Mouse (Mus musculus): ENCODE results near the gene Prkcz. TPM values are rescaled to one million over a fixed set of nuclear protein-coding genes. Genes with fewer than 3 reads are reported as not detected.

The Prkcz gene
- total RNA-seq, 4 experiments from 2014 or later: 4.1 to 7.8 (median 5.5) TPM

DNA sequence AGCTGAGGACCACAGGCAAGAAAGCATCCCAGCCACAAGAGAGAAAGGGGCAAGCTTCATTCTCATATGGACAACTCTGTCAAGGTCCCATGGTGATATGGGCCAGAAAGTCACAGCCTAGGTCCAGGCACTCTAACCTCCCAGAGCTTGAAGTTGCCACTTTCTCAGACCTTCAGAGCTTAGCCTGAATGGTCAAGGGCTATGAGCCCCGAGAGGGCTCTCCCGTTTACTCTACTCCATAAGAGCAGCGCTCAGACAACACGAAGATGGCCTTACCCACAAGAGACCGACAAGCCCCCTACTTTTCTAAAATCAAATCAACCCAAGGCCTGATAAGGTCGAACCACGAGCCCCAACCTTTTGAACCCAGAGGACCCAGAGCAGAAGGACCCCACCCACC, 140.1 kb downstream of the Prkcz start:
- DNase-seq (ENCODE audit: low spot score): no peak

DNA sequence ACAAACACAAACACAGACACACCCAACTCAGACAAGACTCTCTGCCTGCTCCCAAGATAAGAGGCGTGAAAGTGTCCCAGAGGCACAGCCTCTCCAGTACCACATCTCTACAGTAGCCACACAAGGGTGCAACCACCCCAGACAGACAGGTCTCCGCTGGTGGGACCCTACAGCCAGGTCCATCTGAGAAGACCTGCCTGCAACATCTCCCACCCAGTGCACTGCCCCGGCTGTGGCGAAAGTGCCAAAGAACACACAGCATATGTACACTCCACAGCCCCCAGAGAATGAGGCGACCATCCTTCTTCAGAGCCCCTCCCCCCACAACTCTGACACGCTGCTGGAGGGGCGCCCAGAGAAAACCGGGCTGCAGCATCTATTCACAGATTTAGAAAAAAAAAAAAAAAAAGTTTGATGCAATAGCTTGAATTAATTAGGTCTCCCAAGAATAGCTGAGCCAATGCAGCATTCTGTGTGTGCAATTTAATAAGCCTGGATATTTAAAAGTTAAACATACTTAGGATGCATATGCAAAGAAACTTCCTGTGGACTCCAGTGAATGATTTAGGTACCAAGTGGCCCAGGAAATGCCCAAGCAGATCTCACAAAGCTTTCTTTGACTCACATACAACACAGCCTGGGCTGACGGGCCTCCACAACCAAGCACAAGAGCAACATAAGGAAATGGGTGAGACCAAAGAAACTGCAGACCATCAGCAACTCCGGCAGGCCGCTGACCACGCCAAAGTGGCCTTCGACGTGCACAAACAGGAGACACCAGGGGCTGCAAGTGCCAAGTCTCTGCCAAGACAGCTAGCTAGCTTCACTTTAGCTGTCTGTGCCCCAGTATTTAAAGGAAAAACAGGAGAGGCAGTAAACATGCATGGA, 140.7 kb downstream of the Prkcz start:
- no peak for DNase-seq (ENCODE audit: low spot score)

DNA sequence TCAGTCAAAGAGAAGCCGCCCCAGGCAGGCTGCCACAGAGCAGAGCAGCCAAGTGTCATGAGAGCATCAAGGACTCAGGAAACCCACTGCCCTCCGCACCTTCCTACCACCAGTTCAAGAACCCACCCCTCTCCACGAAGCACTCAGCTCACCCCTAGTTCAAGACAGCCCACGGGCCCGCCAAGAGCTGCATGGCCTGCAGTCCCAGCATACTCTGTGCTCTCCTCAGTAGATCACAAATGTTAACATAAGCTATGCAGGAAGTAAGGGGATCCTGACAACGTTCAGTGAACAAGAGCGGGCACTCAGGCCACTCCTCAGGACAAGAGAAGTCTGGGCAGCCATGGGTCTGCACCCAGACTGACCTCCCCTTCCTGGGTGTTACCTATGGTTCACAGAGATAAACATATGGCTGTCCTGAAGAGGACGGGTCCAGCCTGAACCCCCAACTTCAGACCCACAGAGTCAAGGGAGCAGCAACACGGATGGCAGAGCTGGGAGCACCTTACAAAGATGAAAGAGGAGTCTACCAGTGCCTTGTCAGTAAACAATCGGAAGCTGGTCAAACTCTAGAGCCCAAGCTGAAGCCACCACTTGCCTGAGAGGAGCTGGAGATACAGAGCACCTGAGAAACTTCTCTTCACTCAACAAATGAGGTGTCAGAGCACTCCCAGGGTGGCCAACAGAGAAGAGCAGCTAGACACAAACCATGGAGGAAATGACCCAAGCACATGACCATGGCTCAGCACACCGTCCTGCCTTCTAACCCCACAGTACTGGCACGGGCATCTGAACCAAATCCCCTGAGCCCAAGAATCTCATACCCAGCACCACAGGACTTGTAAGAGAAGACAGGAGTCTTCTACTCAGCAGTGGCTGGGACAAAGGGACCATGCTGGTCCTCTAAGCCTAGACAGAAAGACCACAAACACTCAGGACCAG, 141.6 kb downstream of the Prkcz start:
- DNase-seq (ENCODE audit: low spot score): no peak

GRCm38 (mm10) chr4:155218104-155218732, 142.9 kb downstream of the Prkcz start:
- DNase-seq (ENCODE audit: low spot score): no peak

DNA sequence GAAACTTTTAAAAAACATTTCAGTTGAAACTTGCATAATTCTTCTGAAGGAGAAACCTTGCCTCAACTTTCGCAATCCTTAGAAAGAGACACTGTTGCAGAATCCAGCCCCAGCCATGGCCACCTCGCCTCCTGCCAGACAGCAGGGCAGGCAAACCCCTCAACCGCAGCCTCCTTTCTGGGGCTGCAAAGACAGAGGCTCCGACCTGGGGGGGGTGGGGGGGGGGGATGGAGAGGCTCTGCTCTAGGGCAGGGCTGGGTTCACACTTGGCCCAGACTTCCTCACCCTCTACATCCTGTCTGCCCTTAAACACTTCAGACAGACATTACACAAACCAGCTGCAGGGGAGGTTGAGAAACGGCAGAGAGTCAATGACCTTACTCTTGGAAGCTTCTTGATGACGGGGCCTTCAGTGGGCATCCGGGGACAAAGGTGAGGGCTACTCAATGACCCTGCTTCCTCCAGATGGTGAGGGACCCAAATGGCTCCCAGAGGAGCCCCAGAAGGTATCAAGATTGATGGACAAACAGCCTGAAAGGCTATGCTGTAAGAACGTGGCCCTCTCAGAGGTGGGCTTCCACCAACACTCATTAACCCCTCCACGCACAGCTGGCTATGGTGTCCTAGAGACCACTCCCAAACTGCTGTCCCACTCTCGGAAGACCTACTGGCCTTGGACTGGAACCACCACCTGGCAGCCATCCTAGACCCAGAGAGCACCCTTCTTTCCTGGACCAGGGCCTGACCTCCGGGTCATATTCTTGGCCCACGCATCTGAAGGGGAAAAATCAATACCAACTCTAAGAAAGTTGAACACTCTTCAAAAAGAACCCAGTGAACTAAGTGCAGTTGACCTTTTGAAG, 143.7 kb downstream of the Prkcz start:
- peak; percentile 45 for DNase-seq (ENCODE audit: low spot score)

DNA sequence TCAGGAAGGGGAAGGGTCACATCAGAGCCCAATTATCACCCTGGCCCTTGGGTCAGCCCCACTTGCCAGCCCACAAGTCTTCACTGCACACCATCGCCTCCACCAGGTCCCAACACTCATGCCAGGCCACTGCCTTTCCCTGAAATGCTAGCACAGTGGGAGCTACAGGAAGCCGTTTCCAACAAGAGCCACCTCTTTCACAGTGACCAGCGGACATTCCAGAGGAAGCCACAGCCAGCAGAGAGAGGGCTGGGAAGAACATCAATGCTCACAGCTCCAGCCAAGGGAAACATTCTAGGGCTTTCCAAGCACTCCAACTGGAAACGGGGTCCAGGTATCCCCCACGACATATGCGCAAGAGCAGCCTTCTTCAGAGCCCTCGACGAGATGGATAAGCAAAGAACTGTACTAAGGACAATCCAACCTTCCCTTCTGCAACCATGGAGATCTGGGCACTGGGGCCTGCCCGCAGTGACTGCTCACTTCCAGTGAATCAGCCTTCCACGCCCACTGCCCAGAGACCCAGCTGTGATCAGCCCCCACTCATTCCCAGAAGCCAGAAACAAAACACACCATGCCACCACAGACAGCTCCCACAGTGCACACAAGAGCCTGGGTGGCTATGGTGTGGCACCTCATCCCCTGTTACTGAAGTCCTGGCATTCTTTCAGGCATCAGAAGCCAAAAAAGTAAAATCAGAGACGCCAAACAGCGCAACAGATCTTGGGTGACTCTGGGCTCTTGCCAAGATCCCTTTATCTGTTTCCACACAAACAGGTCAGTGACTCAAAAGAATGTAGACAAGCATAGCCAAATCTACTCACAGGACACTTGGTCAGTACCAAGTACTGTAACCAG, 145.2 kb downstream of the Prkcz start:
- peak; percentile 79 for DNase-seq (ENCODE audit: low spot score)

DNA sequence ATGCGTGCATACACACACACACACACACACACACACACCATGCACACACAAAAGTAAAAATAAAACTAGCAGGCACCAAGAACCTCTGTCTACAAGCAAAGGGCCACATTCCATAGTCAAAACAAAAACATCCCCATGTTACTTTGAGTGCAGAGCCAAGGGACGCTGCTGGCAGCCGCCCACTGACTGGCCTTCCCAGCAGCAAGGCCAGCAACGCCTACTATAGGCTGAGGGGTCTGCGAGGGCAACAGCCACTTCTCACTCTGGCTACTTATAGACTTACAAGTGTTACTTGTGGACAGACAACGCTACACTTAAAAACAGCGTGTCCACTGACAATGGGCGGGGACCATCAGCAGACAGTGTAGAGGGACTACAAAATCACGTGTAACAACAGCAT, 146.0 kb downstream of the Prkcz start:
- DNase-seq (ENCODE audit: low spot score): no peak

- no peak for DNase-seq (ENCODE audit: low spot score)
Measured at GRCm38 (mm10) chr4:155214793-155215192, 146.4 kb downstream of the Prkcz start.

- DNase-seq (ENCODE audit: low spot score): no peak
Measured at GRCm38 (mm10) chr4:155214188-155214587, 147.0 kb downstream of the Prkcz start.

DNA sequence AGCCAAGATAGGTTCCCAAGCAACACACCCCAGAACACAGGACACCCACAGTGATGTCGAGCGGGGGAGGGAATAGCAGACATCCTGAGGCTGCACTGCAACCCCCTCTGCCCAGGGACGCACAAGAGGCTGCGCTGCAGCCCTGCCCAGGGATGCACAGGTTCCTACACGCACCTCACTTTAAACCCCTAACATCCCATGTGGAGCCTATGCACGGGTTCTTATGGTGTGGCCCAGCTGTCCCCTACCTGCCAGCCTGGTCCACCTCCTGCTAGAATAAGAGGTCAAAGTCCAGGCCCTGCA, 147.5 kb downstream of the Prkcz start:
- DNase-seq (ENCODE audit: low spot score): no peak

DNA sequence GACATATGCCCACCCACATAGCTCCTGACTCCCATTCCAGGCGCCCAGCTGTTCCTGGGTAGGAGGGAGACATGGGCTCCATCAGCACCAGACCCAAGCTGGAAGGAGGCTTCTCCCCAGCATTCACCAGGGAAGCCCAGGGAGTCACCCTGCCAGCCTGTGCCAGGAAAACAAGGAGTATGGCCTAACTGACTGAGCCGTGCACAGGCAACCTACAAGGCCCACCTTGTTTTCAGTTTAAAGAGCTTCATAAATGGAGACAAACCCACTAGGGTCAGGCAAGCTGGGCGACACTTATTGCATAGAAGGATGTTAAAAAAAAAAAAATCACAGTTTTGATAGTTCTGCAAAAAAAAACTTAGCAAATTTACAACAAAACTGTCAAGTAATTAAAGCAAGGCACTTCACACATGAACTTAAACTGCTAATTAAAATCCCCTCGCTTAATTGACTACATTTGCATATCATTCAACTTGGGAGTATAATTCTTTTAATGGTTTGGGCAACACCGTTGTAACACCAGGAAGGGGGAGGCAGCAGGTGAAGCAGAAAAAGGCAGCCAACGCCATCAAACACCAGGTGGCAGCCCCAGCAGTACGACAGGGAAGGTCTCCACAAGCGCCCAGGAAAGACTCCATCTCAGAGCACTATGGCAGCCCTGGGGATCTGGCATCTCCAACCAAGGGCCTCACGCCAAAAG, 148.0 kb downstream of the Prkcz start:
- no peak for DNase-seq (ENCODE audit: low spot score)

Other genes with a start within 250 kb of the Prkcz start
- gene Ski, start 138.8 kb downstream of the Prkcz start, total RNA-seq (2022): 10 to 100 TPM; 44.5 to 53.3 (median 49.0) TPM
- 10 to 100 TPM; 12.4 to 17.8 (median 15.9) TPM for gene Faap20, start 111.6 kb downstream of the Prkcz start, total RNA-seq (2022)
- not detected for gene Gabrd, start 36.8 kb upstream of the Prkcz start, total RNA-seq (2022)
- under 1 TPM; 0.19 to 0.38 (median 0.27) TPM for gene Cfap74, start 47.8 kb upstream of the Prkcz start, total RNA-seq (2022)
- 1 to 10 TPM; 4.2 to 9.6 (median 6.2) TPM for gene Tmem52, start 107.8 kb upstream of the Prkcz start, total RNA-seq (2022)
- 100 to 1,000 TPM; 136 to 150 (median 142) TPM for gene Gnb1, start 130.0 kb upstream of the Prkcz start, total RNA-seq (2022)
- 10 to 100 TPM; 23.8 to 30.2 (median 29.1) TPM for gene Nadk, start 201.0 kb upstream of the Prkcz start, total RNA-seq (2022)
- gene Slc35e2, start 240.1 kb upstream of the Prkcz start, total RNA-seq (2022): 1 to 10 TPM; 6.2 to 7.8 (median 6.9) TPM

Measured in heart, adult 8-10 months (tissue).